Mouse (Mus musculus): ENCODE measurements around the gene Os9.
"Not testable (repeated sequence)": the region's sequence is repeated elsewhere in the genome, so short reads cannot be mapped to it uniquely, and the experiment has no call there.

Os9 gene

GRCm38 (mm10) chr10:127079665-127080391 lies 41.1 kb downstream of the Os9 start:
- no peak for DNase-seq

- DNase-seq, result no peak
Measured at GRCm38 (mm10) chr10:127078677-127079575, 42.0 kb downstream of the Os9 start.

- DNase-seq, result no peak
Measured at GRCm38 (mm10) chr10:127078001-127078676, 42.8 kb downstream of the Os9 start.

GRCm38 (mm10) chr10:127077515-127077914 lies 43.4 kb downstream of the Os9 start:
- DNase-seq, result no peak

- no peak for DNase-seq
Measured at GRCm38 (mm10) chr10:127076082-127076481, 44.8 kb downstream of the Os9 start.

- DNase-seq, result no peak
Measured at GRCm38 (mm10) chr10:127075651-127076050, 45.3 kb downstream of the Os9 start.

- peak in 1 of 2 experiments; percentile 53 for DNase-seq
Measured at GRCm38 (mm10) chr10:127075080-127075479, 45.9 kb downstream of the Os9 start, which contains the start of gene Agap2. TSS of gene Agap2 (plus strand) at chr10:127075284.

- no peak for DNase-seq
Measured at GRCm38 (mm10) chr10:127073981-127074380, 47.0 kb downstream of the Os9 start.

GRCm38 (mm10) chr10:127072969-127073368 lies 48.0 kb downstream of the Os9 start:
- DNase-seq, result not testable (repeated sequence)

GRCm38 (mm10) chr10:127072270-127072669 lies 48.7 kb downstream of the Os9 start:
- not testable (repeated sequence) for DNase-seq

GRCm38 (mm10) chr10:127071203-127071602 lies 49.7 kb downstream of the Os9 start:
- DNase-seq, result no peak

GRCm38 (mm10) chr10:127070190-127071121 lies 50.5 kb downstream of the Os9 start, which contains the start of gene Tspan31:
TSS of gene Tspan31 (minus strand) at chr10:127070264.
- DNase-seq, result peak; percentile 94 to 96

- no peak for DNase-seq
Measured at GRCm38 (mm10) chr10:127069281-127070189, 51.4 kb downstream of the Os9 start.

- no peak for DNase-seq
Measured at GRCm38 (mm10) chr10:127068360-127069038, 52.4 kb downstream of the Os9 start.

GRCm38 (mm10) chr10:127066519-127067018 lies 54.4 kb downstream of the Os9 start:
- no peak for DNase-seq

GRCm38 (mm10) chr10:127065981-127066380 lies 55.0 kb downstream of the Os9 start:
- DNase-seq, result no peak

GRCm38 (mm10) chr10:127063913-127064870 lies 56.7 kb downstream of the Os9 start:
- DNase-seq, result no peak

GRCm38 (mm10) chr10:127063239-127063872 lies 57.6 kb downstream of the Os9 start, which contains the start of gene Cdk4:
TSS of gene Cdk4 (plus strand) at chr10:127063534.
- peak; percentile 98 for DNase-seq

All from lung, adult 18-20 months (tissue).